Mouse (Mus musculus): Measurements from ENCODE around the gene Tmem98. TPM values are rescaled to one million over a fixed set of nuclear protein-coding genes. Genes with fewer than 3 reads are reported as not detected.

Tmem98 gene
- polyA plus RNA-seq, 1 experiment = 9.6 TPM

GRCm38 (mm10) chr11:80778916-80779526 lies 31.0 kb upstream of the Tmem98 start:
- no peak for DNase-seq (ENCODE audit: low read depth in 1 of 2, low spot score in 2 of 2)
- Histone ChIP-seq H3K27me3 (ENCODE audit: control insufficient read depth, insufficient read depth, low read length) (peaks cover 4% of the 10 kb centered on the region; the same call in 1 of the 2 replicates), H3K27ac (ENCODE audit: insufficient read depth, low read length) (peak overlapping the region; percentile 62; the same call in 1 of the 2 replicates), H3K4me3 (ENCODE audit: extremely low read depth, insufficient read depth, insufficient read length) (peak overlapping the region; percentile 76), H3K4me1 (ENCODE audit: control insufficient read depth, insufficient read depth, insufficient read length) (peaks cover 9% of the 10 kb centered on the region), H3K36me3 (ENCODE audit: control insufficient read depth, insufficient read depth, low read length) (no peaks in the 10 kb centered on the region)
- TF ChIP-seq POLR2A (IDR thresholded peaks at IDR 0.05; ENCODE audit: low read depth, low read length) (no peak), CTCF (IDR thresholded peaks at IDR 0.05; ENCODE audit: extremely low read depth, insufficient read depth, insufficient read length, insufficient replicate concordance) (no peak)
- WGBS = 7% methylated on average over 18 of the region's 18 CpGs

- under 1% methylated on average over 83 of the region's 87 CpGs for WGBS
- TF ChIP-seq CTCF (IDR thresholded peaks at IDR 0.05; ENCODE audit: extremely low read depth, insufficient read depth, insufficient read length, insufficient replicate concordance) (peak; percentile 76), POLR2A (IDR thresholded peaks at IDR 0.05; ENCODE audit: low read depth, low read length) (peak; percentile 23)
- no peaks in the 10 kb centered on the region for H3K36me3 ChIP-seq (ENCODE audit: control insufficient read depth, insufficient read depth, low read length)
- peak; percentile 63 to 80 for DNase-seq (ENCODE audit: low read depth in 1 of 2, low spot score in 2 of 2)
- H3K27ac ChIP-seq (ENCODE audit: insufficient read depth, low read length) = peak within 1 kb of the TSS; percentile 62; the same call in 1 of the 2 replicates
- peaks cover 9% of the 10 kb centered on the region for H3K4me1 ChIP-seq (ENCODE audit: control insufficient read depth, insufficient read depth, insufficient read length)
- peaks cover 4% of the 10 kb centered on the region; the same call in 1 of the 2 replicates for H3K27me3 ChIP-seq (ENCODE audit: control insufficient read depth, insufficient read depth, low read length)
- peak within 1 kb of the TSS; percentile 76 for H3K4me3 ChIP-seq (ENCODE audit: extremely low read depth, insufficient read depth, insufficient read length)
These were observed 30.2 kb upstream of the Tmem98 start, which contains the start of gene Myo1d for GRCm38 (mm10) chr11:80779527-80780344. Myo1d (minus strand) TSS chr11:80780025.

GRCm38 (mm10) chr11:80781535-80781934 lies 28.4 kb upstream of the Tmem98 start:
- WGBS = 97% methylated on average over 2 of the region's 2 CpGs
- no peak for DNase-seq (ENCODE audit: low read depth in 1 of 2, low spot score in 2 of 2)
- H3K4me1 ChIP-seq (ENCODE audit: control insufficient read depth, insufficient read depth, insufficient read length) = peaks cover 9% of the 10 kb centered on the region
- H3K36me3 ChIP-seq (ENCODE audit: control insufficient read depth, insufficient read depth, low read length) = no peaks in the 10 kb centered on the region
- peaks cover 4% of the 10 kb centered on the region; the same call in 1 of the 2 replicates for H3K27me3 ChIP-seq (ENCODE audit: control insufficient read depth, insufficient read depth, low read length)
- no peak overlapping the region for H3K4me3 ChIP-seq (ENCODE audit: extremely low read depth, insufficient read depth, insufficient read length)
- no peak overlapping the region for H3K27ac ChIP-seq (ENCODE audit: insufficient read depth, low read length)
- TF ChIP-seq CTCF (IDR thresholded peaks at IDR 0.05; ENCODE audit: extremely low read depth, insufficient read depth, insufficient read length, insufficient replicate concordance) (no peak), POLR2A (IDR thresholded peaks at IDR 0.05; ENCODE audit: low read depth, low read length) (no peak)

GRCm38 (mm10) chr11:80783460-80783859 lies 26.5 kb upstream of the Tmem98 start:
- H3K27ac ChIP-seq (ENCODE audit: insufficient read depth, low read length) = no peak overlapping the region
- 75% methylated on average over 7 of the region's 7 CpGs for WGBS

GRCm38 (mm10) chr11:80784294-80784743 lies 25.7 kb upstream of the Tmem98 start:
- Histone ChIP-seq H3K36me3 (ENCODE audit: control insufficient read depth, insufficient read depth, low read length) (no peaks in the 10 kb centered on the region), H3K4me3 (ENCODE audit: extremely low read depth, insufficient read depth, insufficient read length) (no peak overlapping the region), H3K27ac (ENCODE audit: insufficient read depth, low read length) (peak overlapping the region; percentile 38; the same call in 1 of the 2 replicates), H3K27me3 (ENCODE audit: control insufficient read depth, insufficient read depth, low read length) (peaks cover 4% of the 10 kb centered on the region; the same call in 1 of the 2 replicates), H3K4me1 (ENCODE audit: control insufficient read depth, insufficient read depth, insufficient read length) (peaks cover 8% of the 10 kb centered on the region)
- TF ChIP-seq POLR2A (IDR thresholded peaks at IDR 0.05; ENCODE audit: low read depth, low read length) (no peak), CTCF (IDR thresholded peaks at IDR 0.05; ENCODE audit: extremely low read depth, insufficient read depth, insufficient read length, insufficient replicate concordance) (no peak)
- DNase-seq (ENCODE audit: low read depth in 1 of 2, low spot score in 2 of 2) = no peak
- 74% methylated on average over 3 of the region's 3 CpGs for WGBS

More at GRCm38 (mm10) chr11:80783460-80783859, 26.5 kb upstream of the Tmem98 start:
- peaks cover 9% of the 10 kb centered on the region for H3K4me1 ChIP-seq (ENCODE audit: control insufficient read depth, insufficient read depth, insufficient read length)
- no peak overlapping the region for H3K4me3 ChIP-seq (ENCODE audit: extremely low read depth, insufficient read depth, insufficient read length)
- no peak for DNase-seq (ENCODE audit: low read depth in 1 of 2, low spot score in 2 of 2)
- TF ChIP-seq POLR2A (IDR thresholded peaks at IDR 0.05; ENCODE audit: low read depth, low read length) (no peak), CTCF (IDR thresholded peaks at IDR 0.05; ENCODE audit: extremely low read depth, insufficient read depth, insufficient read length, insufficient replicate concordance) (no peak)
- peaks cover 4% of the 10 kb centered on the region; the same call in 1 of the 2 replicates for H3K27me3 ChIP-seq (ENCODE audit: control insufficient read depth, insufficient read depth, low read length)
- no peaks in the 10 kb centered on the region for H3K36me3 ChIP-seq (ENCODE audit: control insufficient read depth, insufficient read depth, low read length)

- Histone ChIP-seq H3K27me3 (ENCODE audit: control insufficient read depth, insufficient read depth, low read length) (no peaks in the 10 kb centered on the region), H3K36me3 (ENCODE audit: control insufficient read depth, insufficient read depth, low read length) (no peaks in the 10 kb centered on the region), H3K4me1 (ENCODE audit: control insufficient read depth, insufficient read depth, insufficient read length) (no peaks in the 10 kb centered on the region), H3K27ac (ENCODE audit: insufficient read depth, low read length) (no peak overlapping the region), H3K4me3 (ENCODE audit: extremely low read depth, insufficient read depth, insufficient read length) (no peak overlapping the region)
- TF ChIP-seq CTCF (IDR thresholded peaks at IDR 0.05; ENCODE audit: extremely low read depth, insufficient read depth, insufficient read length, insufficient replicate concordance) (no peak), POLR2A (IDR thresholded peaks at IDR 0.05; ENCODE audit: low read depth, low read length) (no peak)
- DNase-seq (ENCODE audit: low read depth in 1 of 2, low spot score in 2 of 2) = peak in 1 of 2 experiments; percentile 19
- WGBS = 37% methylated on average over 5 of the region's 5 CpGs
These were observed 24.3 kb upstream of the Tmem98 start for GRCm38 (mm10) chr11:80785672-80786071.

All from spleen, adult 2 months (tissue).